19 mouse cellular contexts compared by ENCODE assay signal in genomic region chr1:37318558-37318957, GRCm38 (mm10). TPM values are rescaled to one million over a fixed set of nuclear protein-coding genes. Genes with fewer than 3 reads are reported as not detected.
DNase-seq lines count a peak whose midpoint lies in the region; ATAC-seq lines count a peak whose summit lies in the region.
"Had no signal": no experiment of that assay in that cellular context is flagged by ENCODE, and none has a peak within 500 bp of the region (broad histone marks: within the 10 kb centered on the region; RNA-seq: fewer than 3 reads in every experiment).

No protein-coding gene starts in this region.

- H3K27ac ChIP-seq in liver, embryonic 15.5 days (replicated peaks): no peak overlapping the region
- no peak overlapping the region for H3K27ac ChIP-seq in liver, embryonic 11.5 days (ENCODE audit: low read depth, low read length)
- H3K27ac ChIP-seq in heart, embryonic 12.5 days (ENCODE audit: poor library complexity, severe bottlenecking): no peak overlapping the region
- H3K27ac ChIP-seq: embryonic facial prominence, embryonic 12.5 days; forebrain, embryonic 15.5 days; heart, adult 2 months; hindbrain, embryonic 10.5 days; hindbrain, embryonic 14.5 days had no signal

- no peaks in the 10 kb centered on the region for H3K36me3 ChIP-seq in liver, embryonic 15.5 days (replicated peaks)
- no peaks in the 10 kb centered on the region for H3K36me3 ChIP-seq in liver, embryonic 11.5 days (ENCODE audit: control insufficient read depth, insufficient read depth, low read length)
- H3K36me3 ChIP-seq in heart, embryonic 12.5 days: no peaks in the 10 kb centered on the region
- H3K36me3 ChIP-seq: embryonic facial prominence, embryonic 12.5 days; forebrain, embryonic 15.5 days; hindbrain, embryonic 10.5 days had no signal

- no peak for DNase-seq in liver, embryonic 11.5 days (ENCODE audit: low spot score)
- DNase-seq in cerebellum, postnatal 10 days: no peak
- DNase-seq in layer of hippocampus, adult 9-11 months: no peak
- DNase-seq: adrenal gland, postnatal 14 days; cerebellum, adult 2 months; cerebellum, postnatal 14 days; gastrocnemius, postnatal 10 days; heart, adult 2 months had no signal

- H3K27me3 ChIP-seq in liver, embryonic 15.5 days: no peaks in the 10 kb centered on the region
- no peaks in the 10 kb centered on the region for H3K27me3 ChIP-seq in liver, embryonic 11.5 days (replicated peaks; ENCODE audit: control insufficient read depth, insufficient read depth, low read length)
- no peaks in the 10 kb centered on the region for H3K27me3 ChIP-seq in heart, embryonic 12.5 days (replicated peaks)
- H3K27me3 ChIP-seq: CH12.LX; embryonic facial prominence, embryonic 12.5 days; forebrain, embryonic 15.5 days; Patski had no signal

- 0 out of 2 replicates have a peak overlapping the region, but pooled peaks have one; percentile 10 for H3K4me2 ChIP-seq in liver, embryonic 15.5 days
- H3K4me2 ChIP-seq in liver, embryonic 11.5 days: no peak overlapping the region
- no peak overlapping the region for H3K4me2 ChIP-seq in heart, embryonic 12.5 days
- H3K4me2 ChIP-seq: embryonic facial prominence, embryonic 12.5 days; forebrain, embryonic 15.5 days; heart, embryonic 11.5 days; hindbrain, embryonic 14.5 days had no signal

- H3K4me1 ChIP-seq in liver, embryonic 15.5 days (replicated peaks): peaks cover 24% of the 10 kb centered on the region
- H3K4me1 ChIP-seq in liver, embryonic 11.5 days (replicated peaks; ENCODE audit: control insufficient read depth, insufficient read depth, low read length): peaks cover 18% of the 10 kb centered on the region
- peaks cover 37% of the 10 kb centered on the region for H3K4me1 ChIP-seq in heart, embryonic 12.5 days (replicated peaks)
- H3K4me1 ChIP-seq: embryonic facial prominence, embryonic 12.5 days; forebrain, embryonic 15.5 days had no signal

- ATAC-seq in liver, embryonic 15.5 days (ENCODE audit: insufficient read depth): no peak
- ATAC-seq in liver, embryonic 11.5 days (replicated peaks; ENCODE audit: low FRiP score): no peak
- ATAC-seq in common myeloid progenitor, adult 5-6 weeks (replicated peaks; ENCODE audit: low read depth, poor library complexity, severe bottlenecking): peak; percentile 52
- peak; percentile 10; the same call in 1 of the 2 replicates for ATAC-seq in megakaryocyte, adult 5-6 weeks (ENCODE audit: poor library complexity, severe bottlenecking)
- no peak for ATAC-seq in heart, embryonic 12.5 days (ENCODE audit: insufficient number of reproducible peaks, low FRiP score)
- ATAC-seq: forebrain, embryonic 15.5 days; Patski had no signal

- H3K4me3 ChIP-seq in liver, embryonic 15.5 days (replicated peaks): no peak overlapping the region
- H3K4me3 ChIP-seq in liver, embryonic 11.5 days (ENCODE audit: low read depth, low read length): no peak overlapping the region
- no peak overlapping the region for H3K4me3 ChIP-seq in heart, embryonic 12.5 days
- H3K4me3 ChIP-seq: embryonic facial prominence, embryonic 12.5 days; forebrain, embryonic 15.5 days; heart, adult 2 months; hindbrain, embryonic 10.5 days had no signal

- 45% methylated on average over 2 of the region's 2 CpGs for WGBS in liver, embryonic 15.5 days (ENCODE audit: insufficient replicate concordance)
- WGBS in liver, embryonic 11.5 days: 76% methylated on average over 2 of the region's 2 CpGs
- WGBS in heart, embryonic 12.5 days: 94% methylated on average over 2 of the region's 2 CpGs

- H3K9me3 ChIP-seq in liver, embryonic 15.5 days (replicated peaks): no peaks in the 10 kb centered on the region
- no peaks in the 10 kb centered on the region for H3K9me3 ChIP-seq in liver, embryonic 11.5 days (ENCODE audit: control insufficient read depth, low read length)
- no peaks in the 10 kb centered on the region; the same call in 1 of the 2 replicates for H3K9me3 ChIP-seq in heart, embryonic 12.5 days (replicated peaks)
- H3K9me3 ChIP-seq: embryonic facial prominence, embryonic 12.5 days; forebrain, embryonic 15.5 days; hindbrain, embryonic 10.5 days had no signal

- no peak overlapping the region for H3K9ac ChIP-seq in liver, embryonic 15.5 days
- no peak overlapping the region for H3K9ac ChIP-seq in liver, embryonic 11.5 days (ENCODE audit: low read depth, low read length)
- H3K9ac ChIP-seq in heart, embryonic 12.5 days: no peak overlapping the region
- H3K9ac ChIP-seq: embryonic facial prominence, embryonic 12.5 days; forebrain, embryonic 15.5 days; hindbrain, embryonic 14.5 days had no signal

RNA-seq across cellular contexts. Expression of gene Inpp4a, which starts 18.9 kb away (rescaled TPM):
- polyA plus RNA-seq in liver, embryonic 15.5 days (2015; fragmentation: Nextera tagmentation; extraction: Ambion mirVana): 4.4 and 5.0 TPM in 2 replicates
- polyA plus RNA-seq in liver, embryonic 11.5 days (2014; fragmentation: Nextera tagmentation; extraction: Ambion mirVana): 6.0 and 6.8 TPM in 2 replicates
- 5.5 and 6.9 TPM in 2 replicates for total RNA-seq in common myeloid progenitor, adult 5-6 weeks (2017)
- 44.0 and 44.2 TPM in 2 replicates for total RNA-seq in megakaryocyte, adult 5-6 weeks (2015)
- 23.2 and 36.3 TPM in 2 replicates for total RNA-seq in megakaryocyte, adult 5-6 weeks (2017)
- 14.9 and 15.4 TPM in 2 replicates for polyA plus RNA-seq in heart, embryonic 12.5 days (2016; fragmentation: Nextera tagmentation; extraction: Ambion mirVana)

Comparison
In these comparisons a context has a peak if more than half of its experiments do, and no peak if none do; other contexts are left out.
1. ATAC-seq: peak in common myeloid progenitor, adult 5-6 weeks (single experiment) and megakaryocyte, adult 5-6 weeks (single experiment); none in liver, embryonic 15.5 days (single experiment), liver, embryonic 11.5 days (single experiment) and heart, embryonic 12.5 days (single experiment).